Mouse (Mus musculus) embryonic fibroblast, embryonic 13.5 days (primary cell): ENCODE measurements at regions not wholly inside any gene's neighbourhood (a gene's known extent, or its start where the extent isn't known, plus 50 kb on each side); places are given as distances from the start of the nearest gene placed in this dataset.

Experiments
- CTCF ChIP-seq: IDR thresholded peaks from 2 replicates; pipeline ENCODE4 v1.5.1; 2011; ENCODE audit warnings: mild to moderate bottlenecking, control low read depth, low read length, moderate library complexity, borderline replicate concordance; ENCODE audit not compliant: insufficient read depth
- POLR2A ChIP-seq: IDR thresholded peaks from 2 replicates; pipeline ENCODE4 v1.6.1; 2011; ENCODE audit warnings: low read depth, mild to moderate bottlenecking, control low read depth, low read length, moderate library complexity

DNA sequence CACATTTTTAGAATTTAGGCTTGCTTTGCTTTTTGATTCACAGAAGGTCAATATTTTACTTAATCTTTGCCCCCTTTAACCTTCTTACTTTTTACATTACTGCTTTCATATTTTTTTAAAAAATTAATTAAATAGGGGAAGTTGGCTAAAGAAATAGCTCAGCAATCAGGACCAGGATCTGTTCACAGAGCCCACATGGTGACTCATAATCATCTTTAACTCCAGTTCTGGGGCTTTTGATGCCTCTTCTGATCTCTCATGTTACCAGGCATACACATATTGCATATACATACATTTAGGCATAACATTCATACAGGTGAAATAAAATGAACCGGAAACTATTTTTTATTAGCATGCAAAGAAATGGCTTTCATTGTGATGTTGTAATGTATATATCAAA, 52.6 kb upstream of the Armcx2 start:
- no peak for TF ChIP-seq CTCF
- TF ChIP-seq POLR2A: no peak
